Mouse (Mus musculus) MEL (cell line): ENCODE measurements around the gene Med21. TPM values are rescaled to one million over a fixed set of nuclear protein-coding genes. Genes with fewer than 3 reads are reported as not detected.

Experiments
- DNase-seq: peaks from one replicate; pipeline ENCODE4 v3.0.0; 2011; ENCODE audit warnings: low read depth, low spot score
- H3K27ac ChIP-seq: 2 replicates; pipeline ENCODE4 v1.5.1; 2012; ENCODE audit warnings: low read depth, mild to moderate bottlenecking, control low read depth, low read length, moderate library complexity; ENCODE audit not compliant: control insufficient read depth
- H3K27me3 ChIP-seq, 2 experiments: fragments of 150-350 bp in 1 of 2; sonication (generic) in 1 of 2; 2 replicates each; pipeline ENCODE4 v1.6.1; 2012; ENCODE audit warnings: low read length in 2 of 2, mild to moderate bottlenecking in 2 of 2, improper control_type of control experiment in 1 of 2, moderate library complexity in 1 of 2; ENCODE audit not compliant: insufficient read depth in 2 of 2, control insufficient read depth in 1 of 2
- H3K36me3 ChIP-seq, 2 experiments: 2 replicates each; pipeline ENCODE4 v1.6.1; 2012 to 2014; ENCODE audit warnings: low read length in 2 of 2, improper control_type of control experiment in 1 of 2, inconsistent platforms in 1 of 2, mild to moderate bottlenecking in 1 of 2; ENCODE audit not compliant: insufficient read depth in 2 of 2, control insufficient read depth in 1 of 2
- H3K4me1 ChIP-seq, 2 experiments: fragments of 150-350 bp in 1 of 2; sonication (generic) in 1 of 2; 2 replicates each; pipeline ENCODE4 v1.6.1; 2012; ENCODE audit warnings: low read length in 2 of 2, improper control_type of control experiment in 1 of 2, mild to moderate bottlenecking in 1 of 2; ENCODE audit not compliant: insufficient read depth in 2 of 2, control insufficient read depth in 1 of 2
- H3K4me3 ChIP-seq, 2 experiments: fragments of 150-350 bp in 1 of 2; sonication (generic) in 1 of 2; 2 replicates each; pipeline ENCODE4 v1.5.1; 2012; ENCODE audit warnings: low read depth in 2 of 2, low read length in 2 of 2, mild to moderate bottlenecking in 2 of 2, moderate library complexity in 2 of 2, control low read depth in 1 of 2, improper control_type of control experiment in 1 of 2; ENCODE audit not compliant: control insufficient read depth in 1 of 2, insufficient read depth in 1 of 2
- H3K79me2 ChIP-seq: 2 replicates; pipeline ENCODE4 v1.6.1; 2012; ENCODE audit warnings: mild to moderate bottlenecking, low read length, moderate library complexity; ENCODE audit not compliant: control insufficient read depth, poor library complexity, insufficient read depth
- H3K9ac ChIP-seq: 2 replicates; pipeline ENCODE4 v1.6.1; 2012; ENCODE audit warnings: low read depth, mild to moderate bottlenecking, control low read depth, low read length, moderate library complexity; ENCODE audit not compliant: control insufficient read depth, poor library complexity, severe bottlenecking
- H3K9me3 ChIP-seq: fragments of 150-350 bp; sonication (generic); replicated peaks from 2 replicates; pipeline ENCODE4 v1.6.1; 2012; ENCODE audit warnings: mild to moderate bottlenecking, low read length, improper control_type of control experiment, moderate library complexity; ENCODE audit not compliant: insufficient read depth
- CHD1 ChIP-seq: IDR thresholded peaks from 2 replicates; pipeline ENCODE4 v1.6.1; 2012; ENCODE audit warnings: low read depth, mild to moderate bottlenecking, inconsistent platforms, low read length, improper control_type of control experiment
- ELF1 ChIP-seq: IDR thresholded peaks from 2 replicates; pipeline ENCODE4 v1.6.1; 2014; ENCODE audit warnings: low read depth, mild to moderate bottlenecking, inconsistent platforms, low read length, improper control_type of control experiment, moderate library complexity
- ETS1 ChIP-seq: IDR thresholded peaks from 2 replicates; pipeline ENCODE4 v1.6.1; 2012; ENCODE audit warnings: low read depth, mild to moderate bottlenecking, inconsistent platforms, low read length, improper control_type of control experiment, moderate library complexity
- HCFC1 ChIP-seq: IDR thresholded peaks from 2 replicates; pipeline ENCODE4 v1.6.1; 2012; ENCODE audit warnings: low read depth, mild to moderate bottlenecking, inconsistent platforms, low read length, improper control_type of control experiment, moderate library complexity
- MAFK ChIP-seq: IDR thresholded peaks from 2 replicates; pipeline ENCODE4 v1.6.1; 2011; ENCODE audit warnings: low read depth, mild to moderate bottlenecking, low read length, improper control_type of control experiment, borderline replicate concordance
- MAX ChIP-seq: IDR thresholded peaks from 2 replicates; pipeline ENCODE4 v1.6.1; 2011; ENCODE audit warnings: low read length, improper control_type of control experiment
- MEF2A ChIP-seq: IDR thresholded peaks from 2 replicates; pipeline ENCODE4 v1.6.1; 2014; ENCODE audit warnings: low read depth, mild to moderate bottlenecking, inconsistent platforms, low read length, improper control_type of control experiment; ENCODE audit not compliant: poor library complexity, insufficient replicate concordance, severe bottlenecking; ENCODE audit errors: extremely low read depth
- NELFE ChIP-seq: IDR thresholded peaks from 2 replicates; pipeline ENCODE4 v1.6.1; 2011; ENCODE audit warnings: low read depth, low read length, improper control_type of control experiment
- POLR2AphosphoS2 ChIP-seq: IDR thresholded peaks from 2 replicates; pipeline ENCODE4 v1.6.1; 2011; ENCODE audit warnings: low read length, improper control_type of control experiment
- POLR2AphosphoS5 ChIP-seq: IDR thresholded peaks from 2 replicates; pipeline ENCODE4 v1.6.1; 2012; ENCODE audit warnings: low read depth, borderline replicate concordance, mild to moderate bottlenecking, inconsistent platforms, low read length, moderate library complexity, mixed read lengths
- RAD21 ChIP-seq: IDR thresholded peaks from 2 replicates; pipeline ENCODE4 v1.6.1; 2011; ENCODE audit warnings: mild to moderate bottlenecking, low read depth, low read length, improper control_type of control experiment
- TAL1 ChIP-seq: IDR thresholded peaks from 2 replicates; pipeline ENCODE4 v1.6.1; 2012; ENCODE audit warnings: mild to moderate bottlenecking, inconsistent platforms, low read length, moderate library complexity, mixed read lengths
- TBP ChIP-seq: IDR thresholded peaks from 2 replicates; pipeline ENCODE4 v1.8.0; 2011; ENCODE audit warnings: low read depth, low read length, improper control_type of control experiment
- TCF12 ChIP-seq: IDR thresholded peaks from 2 replicates; pipeline ENCODE4 v1.6.1; 2014; ENCODE audit warnings: low read depth, mild to moderate bottlenecking, inconsistent platforms, low read length, improper control_type of control experiment, moderate library complexity
- USF1 ChIP-seq: IDR thresholded peaks from 2 replicates; pipeline ENCODE4 v1.6.1; 2014; ENCODE audit warnings: low read depth, mild to moderate bottlenecking, inconsistent platforms, low read length, improper control_type of control experiment, moderate library complexity
- ZMIZ1 ChIP-seq: IDR thresholded peaks from 2 replicates; pipeline ENCODE4 v1.6.1; 2012; ENCODE audit warnings: low read depth, mild to moderate bottlenecking, inconsistent platforms, low read length, improper control_type of control experiment, moderate library complexity
- polyA plus RNA-seq, 2 experiments: library from polyadenylated mRNA; stranded (reverse) in 1 of 2; unstranded in 1 of 2; fragments of >175 nt in 1 of 2; fragments of >200 nt in 1 of 2; gene quantifications; 2 replicates each; pipeline versions ENCODE4 v1.2.1 to v1.2.4; 2012; ENCODE audit warnings: low replicate concordance in 2 of 2, low read depth in 1 of 2; ENCODE audit not compliant: insufficient read length in 2 of 2, insufficient read depth in 1 of 2, missing spikeins in 1 of 2
- total RNA-seq: library from RNA; depleted of rRNA; stranded (reverse); fragments of 300-350 nt; gene quantifications from 2 replicates; pipeline ENCODE4 v1.2.3, GENCODE M21; 2012

The Med21 gene
- total and polyA plus RNA-seq, 3 experiments = 56.7 to 79.5 TPM; not detected in 1

GRCm38 (mm10) chr6:146632403-146632802 lies 9.9 kb upstream of the Med21 start:
- H3K4me3 ChIP-seq = no peak overlapping the region
- no peaks in the 10 kb centered on the region for H3K27me3 ChIP-seq
- TF ChIP-seq TAL1 = no peak
- TF ChIP-seq NELFE = no peak
- no peak for TF ChIP-seq TBP
- no peak for TF ChIP-seq MEF2A
- TF ChIP-seq CHD1 = no peak
- TF ChIP-seq ZMIZ1 = no peak
- TF ChIP-seq ELF1 = no peak
- no peak for TF ChIP-seq RAD21
- no peak for TF ChIP-seq POLR2AphosphoS2
- TF ChIP-seq, all 39 proteins: peak for 0
- Histone ChIP-seq H3K9ac (no peak overlapping the region), H3K27ac (no peak overlapping the region), H3K4me1 (peaks cover 12 to 33% of the 10 kb centered on the region in 2 experiments), H3K79me2 (peaks cover 10% of the 10 kb centered on the region; the same call in 1 of the 2 replicates), H3K36me3 (peaks cover 0 to 27% of the 10 kb centered on the region in 2 experiments; a peak in 2 of 4 replicates), H3K9me3 (no peaks in the 10 kb centered on the region)
- no peak for DNase-seq

GRCm38 (mm10) chr6:146633097-146633496 lies 9.2 kb upstream of the Med21 start:
- Histone ChIP-seq H3K9me3 (no peaks in the 10 kb centered on the region), H3K27me3 (no peaks in the 10 kb centered on the region), H3K79me2 (peaks cover 10% of the 10 kb centered on the region; the same call in 1 of the 2 replicates)
- TF ChIP-seq ELF1 = no peak
- TF ChIP-seq RAD21 = no peak
- TF ChIP-seq TCF12 = no peak
- no peak for TF ChIP-seq ETS1
- TF ChIP-seq POLR2AphosphoS5 = no peak
- TF ChIP-seq MAFK = no peak
- TF ChIP-seq MAX = no peak
- no peak for TF ChIP-seq USF1
- no peak for TF ChIP-seq HCFC1
- TF ChIP-seq ZMIZ1 = no peak
- TF ChIP-seq, all 39 proteins: peak for 0
- Histone ChIP-seq H3K27ac (no peak overlapping the region), H3K4me3 (peak overlapping the region; percentile 84 to 98; a peak in 3 of 4 replicates), H3K9ac (peak overlapping the region; percentile 90), H3K4me1 (peaks cover 12 to 33% of the 10 kb centered on the region in 2 experiments), H3K36me3 (peaks cover 0 to 27% of the 10 kb centered on the region in 2 experiments; a peak in 2 of 4 replicates)
- peak; percentile 19 for DNase-seq
